ENCODE assay signal across 10 mouse cellular contexts in genomic region chr2:152586926-152587560, GRCm38 (mm10). TPM values are rescaled to one million over a fixed set of nuclear protein-coding genes. Genes with fewer than 3 reads are reported as not detected.
DNase-seq lines count a peak whose midpoint lies in the region; ATAC-seq and TF ChIP-seq lines count a peak whose summit lies in the region.
"Had no signal": no experiment of that assay in that cellular context is flagged by ENCODE, and none has a peak within 500 bp of the region (broad histone marks: within the 10 kb centered on the region; RNA-seq: fewer than 3 reads in every experiment).

No protein-coding gene starts in this region.

- H3K27ac ChIP-seq in intestine, postnatal 0 days (ENCODE audit: low read depth, low read length) = no peak overlapping the region
- H3K27ac ChIP-seq in intestine, embryonic 15.5 days = no peak overlapping the region
- no peak overlapping the region for H3K27ac ChIP-seq in thymus, adult 2 months (ENCODE audit: control insufficient read depth, insufficient read depth, low read length)
- H3K27ac ChIP-seq in small intestine, adult 2 months (ENCODE audit: insufficient read depth, low read depth, low read length) = no peak overlapping the region
- H3K27ac ChIP-seq: neural tube, embryonic 12.5 days had no signal

- no peak overlapping the region for H3K4me3 ChIP-seq in intestine, postnatal 0 days (ENCODE audit: low read depth, low read length)
- H3K4me3 ChIP-seq in intestine, embryonic 15.5 days (replicated peaks) = no peak overlapping the region
- H3K4me3 ChIP-seq in thymus, adult 2 months (ENCODE audit: control insufficient read depth, insufficient read depth, low read length) = no peak overlapping the region
- no peak overlapping the region for H3K4me3 ChIP-seq in small intestine, adult 2 months (ENCODE audit: low read depth, low read length)
- H3K4me3 ChIP-seq: neural tube, embryonic 12.5 days had no signal

- peak; percentile 17 for DNase-seq in thymus, adult 2 months
- DNase-seq in thymus, postnatal 36 days = no peak
- peak; percentile 21 for DNase-seq in brain, adult 2 months (ENCODE audit: low read depth, low spot score)
- DNase-seq in gastrocnemius, postnatal 10 days = no peak

- H3K9me3 ChIP-seq in intestine, postnatal 0 days (ENCODE audit: control insufficient read depth) = no peaks in the 10 kb centered on the region
- H3K9me3 ChIP-seq in intestine, embryonic 15.5 days = no peaks in the 10 kb centered on the region
- H3K9me3 ChIP-seq: neural tube, embryonic 12.5 days had no signal

- TF ChIP-seq CTCF in intestine, postnatal 0 days (IDR thresholded peaks at IDR 0.05; ENCODE audit: low read depth) = peak; percentile 69
- no peak for TF ChIP-seq CTCF in thymus, adult 2 months (IDR thresholded peaks at IDR 0.05; ENCODE audit: borderline replicate concordance, control insufficient read depth, extremely low read depth, insufficient read depth, low read length, poor library complexity)
- peak; percentile 24; the same call in 1 of the 2 replicates for TF ChIP-seq CTCF in small intestine, adult 2 months (IDR thresholded peaks at IDR 0.05; ENCODE audit: extremely low read depth, insufficient read length, insufficient replicate concordance, low read depth, low read length)

- TF ChIP-seq POLR2A in thymus, adult 2 months (IDR thresholded peaks at IDR 0.05; ENCODE audit: control insufficient read depth, extremely low read depth, insufficient read depth, low read length, poor library complexity) = no peak
- no peak for TF ChIP-seq POLR2A in small intestine, adult 2 months (IDR thresholded peaks at IDR 0.05; ENCODE audit: low read depth, low read length)

- no peaks in the 10 kb centered on the region for H3K36me3 ChIP-seq in intestine, postnatal 0 days (ENCODE audit: control insufficient read depth, insufficient read depth)
- H3K36me3 ChIP-seq in intestine, embryonic 15.5 days = no peaks in the 10 kb centered on the region
- no peaks in the 10 kb centered on the region for H3K36me3 ChIP-seq in thymus, adult 2 months (ENCODE audit: control insufficient read depth, insufficient read depth, low read length)
- no peaks in the 10 kb centered on the region for H3K36me3 ChIP-seq in small intestine, adult 2 months (ENCODE audit: control insufficient read depth, insufficient read depth, low read length)
- H3K36me3 ChIP-seq: neural tube, embryonic 12.5 days had no signal

- no peak for ATAC-seq in intestine, postnatal 0 days
- ATAC-seq in intestine, embryonic 15.5 days = no peak
- no peak for ATAC-seq in monocyte, adult 5-6 weeks (replicated peaks; ENCODE audit: insufficient number of reproducible peaks, low FRiP score, low TSS enrichment, poor library complexity, severe bottlenecking)

- H3K4me2 ChIP-seq in intestine, postnatal 0 days (replicated peaks; ENCODE audit: low read depth) = no peak overlapping the region
- H3K4me2 ChIP-seq in intestine, embryonic 15.5 days (replicated peaks) = no peak overlapping the region
- H3K4me2 ChIP-seq: neural tube, embryonic 12.5 days had no signal

- no peak overlapping the region for H3K9ac ChIP-seq in intestine, postnatal 0 days (ENCODE audit: low read depth, low read length)
- H3K9ac ChIP-seq in intestine, embryonic 15.5 days = no peak overlapping the region
- H3K9ac ChIP-seq: neural tube, embryonic 12.5 days had no signal

- no peaks in the 10 kb centered on the region for H3K4me1 ChIP-seq in intestine, postnatal 0 days (replicated peaks; ENCODE audit: control insufficient read depth, insufficient read depth, low read length)
- H3K4me1 ChIP-seq in intestine, embryonic 15.5 days (replicated peaks) = no peaks in the 10 kb centered on the region
- H3K4me1 ChIP-seq in thymus, adult 2 months (replicated peaks; ENCODE audit: control insufficient read depth, insufficient read depth, low read length) = no peaks in the 10 kb centered on the region
- peaks cover 2% of the 10 kb centered on the region; the same call in 1 of the 2 replicates for H3K4me1 ChIP-seq in small intestine, adult 2 months (ENCODE audit: control insufficient read depth, insufficient read depth, insufficient read length, low read length)
- H3K4me1 ChIP-seq: neural tube, embryonic 12.5 days had no signal

- H3K27me3 ChIP-seq in intestine, postnatal 0 days (replicated peaks; ENCODE audit: control insufficient read depth, insufficient read depth, low read length) = no peaks in the 10 kb centered on the region
- H3K27me3 ChIP-seq in intestine, embryonic 15.5 days (replicated peaks) = no peaks in the 10 kb centered on the region
- H3K27me3 ChIP-seq in thymus, adult 2 months (ENCODE audit: control insufficient read depth, insufficient read depth, low read length) = no peaks in the 10 kb centered on the region
- H3K27me3 ChIP-seq in small intestine, adult 2 months (ENCODE audit: control insufficient read depth, insufficient read depth, low read length) = no peaks in the 10 kb centered on the region
- H3K27me3 ChIP-seq: neural tube, embryonic 12.5 days had no signal

- WGBS in intestine, postnatal 0 days = 81% methylated on average over 4 of the region's 4 CpGs
- 79% methylated on average over 4 of the region's 4 CpGs for WGBS in intestine, embryonic 15.5 days
- 79% methylated on average over 4 of the region's 4 CpGs for WGBS in thymus, adult 2 months
- WGBS in small intestine, adult 2 months = 82% methylated on average over 4 of the region's 4 CpGs

RNA-seq across cellular contexts. Expression of gene Defb19, which starts 6.9 kb away (rescaled TPM):
- 0.35 and 0.77 TPM in 2 replicates for polyA plus RNA-seq in intestine, postnatal 0 days (2015; fragmentation: Nextera tagmentation; extraction: Ambion mirVana)
- not detected in 2 replicates for polyA plus RNA-seq in intestine, embryonic 15.5 days (2015; fragmentation: Nextera tagmentation; extraction: Ambion mirVana)
- 1.5 and 1.7 TPM in 2 replicates for polyA plus RNA-seq in thymus, adult 2 months (2012; rRNA removed)
- polyA plus RNA-seq in small intestine, adult 2 months (2012; rRNA removed) = not detected in 2 replicates
- total RNA-seq in gastrocnemius, postnatal 10 days (2021) = not detected
- not detected in 3 replicates for total RNA-seq in monocyte, adult 5-6 weeks (2017)
- total RNA-seq: left cerebral cortex, postnatal 25 days had no signal
- polyA plus RNA-seq: neural tube, embryonic 12.5 days had no signal

RNA-seq across cellular contexts. Expression of gene Defb45, which starts 12.2 kb away (rescaled TPM):
- polyA plus RNA-seq in intestine, postnatal 0 days (2015; fragmentation: Nextera tagmentation; extraction: Ambion mirVana) = not detected in 2 replicates
- not detected in 2 replicates for polyA plus RNA-seq in intestine, embryonic 15.5 days (2015; fragmentation: Nextera tagmentation; extraction: Ambion mirVana)
- polyA plus RNA-seq in thymus, adult 2 months (2012; rRNA removed) = not detected in 2 replicates
- polyA plus RNA-seq in small intestine, adult 2 months (2012; rRNA removed) = not detected in 2 replicates
- total RNA-seq in gastrocnemius, postnatal 10 days (2021) = not detected
- total RNA-seq in monocyte, adult 5-6 weeks (2017) = not detected in 3 replicates
- total RNA-seq: left cerebral cortex, postnatal 25 days had no signal
- polyA plus RNA-seq: neural tube, embryonic 12.5 days had no signal

RNA-seq across cellular contexts. Expression of gene Defb21, which starts 14.5 kb away (rescaled TPM):
- polyA plus RNA-seq in intestine, postnatal 0 days (2015; fragmentation: Nextera tagmentation; extraction: Ambion mirVana) = not detected in 2 replicates
- polyA plus RNA-seq in intestine, embryonic 15.5 days (2015; fragmentation: Nextera tagmentation; extraction: Ambion mirVana) = not detected in 2 replicates
- polyA plus RNA-seq in thymus, adult 2 months (2012; rRNA removed) = not detected in 2 replicates
- polyA plus RNA-seq in small intestine, adult 2 months (2012; rRNA removed) = not detected in 2 replicates
- not detected for total RNA-seq in gastrocnemius, postnatal 10 days (2021)
- not detected in 3 replicates for total RNA-seq in monocyte, adult 5-6 weeks (2017)
- total RNA-seq: left cerebral cortex, postnatal 25 days had no signal
- polyA plus RNA-seq: neural tube, embryonic 12.5 days had no signal

RNA-seq across cellular contexts. Expression of gene Defb36, which starts 17.1 kb away (rescaled TPM):
- polyA plus RNA-seq in intestine, postnatal 0 days (2015; fragmentation: Nextera tagmentation; extraction: Ambion mirVana) = not detected in 2 replicates
- polyA plus RNA-seq in intestine, embryonic 15.5 days (2015; fragmentation: Nextera tagmentation; extraction: Ambion mirVana) = not detected in 2 replicates
- polyA plus RNA-seq in thymus, adult 2 months (2012; rRNA removed) = not detected in 2 replicates
- polyA plus RNA-seq in small intestine, adult 2 months (2012; rRNA removed) = not detected in 2 replicates
- not detected for total RNA-seq in gastrocnemius, postnatal 10 days (2021)
- total RNA-seq in monocyte, adult 5-6 weeks (2017) = not detected in 3 replicates
- total RNA-seq: left cerebral cortex, postnatal 25 days had no signal
- polyA plus RNA-seq: neural tube, embryonic 12.5 days had no signal

RNA-seq across cellular contexts. Expression of gene Gm17416, which starts 17.9 kb away (rescaled TPM):
- polyA plus RNA-seq in intestine, postnatal 0 days (2015; fragmentation: Nextera tagmentation; extraction: Ambion mirVana) = not detected in 2 replicates
- not detected in 2 replicates for polyA plus RNA-seq in intestine, embryonic 15.5 days (2015; fragmentation: Nextera tagmentation; extraction: Ambion mirVana)
- polyA plus RNA-seq in thymus, adult 2 months (2012; rRNA removed) = not detected in 2 replicates
- polyA plus RNA-seq in small intestine, adult 2 months (2012; rRNA removed) = not detected in 2 replicates
- not detected for total RNA-seq in gastrocnemius, postnatal 10 days (2021)
- total RNA-seq in monocyte, adult 5-6 weeks (2017) = not detected in 3 replicates
- total RNA-seq: left cerebral cortex, postnatal 25 days had no signal
- polyA plus RNA-seq: neural tube, embryonic 12.5 days had no signal

Comparison
In these comparisons a context has a peak if more than half of its experiments do, and no peak if none do; other contexts are left out.
1. DNase-seq: peak in thymus, adult 2 months (single experiment) and brain, adult 2 months (single experiment); none in thymus, postnatal 36 days (0 of 2) and gastrocnemius, postnatal 10 days (single experiment).